Mouse (Mus musculus): ENCODE results near the gene Sdk2. TPM values are rescaled to one million over a fixed set of nuclear protein-coding genes. Genes with fewer than 3 reads are reported as not detected.
A peak's percentile ranks its signal among the peaks of the same experiment; 100 is the strongest.

Sdk2 gene
- total RNA-seq, 4 experiments from 2014 or later: 0.19 to 0.58 (median 0.48) TPM

DNA sequence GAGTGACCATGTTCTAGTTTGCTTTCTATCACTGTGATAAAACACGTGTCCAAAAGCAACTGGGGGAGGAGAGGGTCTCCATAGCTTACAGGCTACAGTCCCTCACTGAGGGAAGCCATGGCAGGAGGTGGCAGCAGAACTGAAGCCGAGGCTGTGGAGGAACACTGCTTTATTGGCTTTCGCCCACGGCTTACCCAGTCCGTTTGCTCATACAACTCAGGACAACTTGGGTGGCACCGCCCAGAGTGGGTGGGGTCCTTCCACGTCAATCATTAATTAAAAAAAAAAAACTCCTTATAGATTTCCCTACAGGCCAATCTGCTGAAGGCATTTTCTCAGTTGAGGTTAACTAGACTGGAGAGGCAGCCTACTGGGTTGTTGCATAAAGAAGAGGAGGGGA, 133.9 kb downstream of the Sdk2 start:
- no peak for DNase-seq (ENCODE audit: low spot score in 2 of 2)

DNA sequence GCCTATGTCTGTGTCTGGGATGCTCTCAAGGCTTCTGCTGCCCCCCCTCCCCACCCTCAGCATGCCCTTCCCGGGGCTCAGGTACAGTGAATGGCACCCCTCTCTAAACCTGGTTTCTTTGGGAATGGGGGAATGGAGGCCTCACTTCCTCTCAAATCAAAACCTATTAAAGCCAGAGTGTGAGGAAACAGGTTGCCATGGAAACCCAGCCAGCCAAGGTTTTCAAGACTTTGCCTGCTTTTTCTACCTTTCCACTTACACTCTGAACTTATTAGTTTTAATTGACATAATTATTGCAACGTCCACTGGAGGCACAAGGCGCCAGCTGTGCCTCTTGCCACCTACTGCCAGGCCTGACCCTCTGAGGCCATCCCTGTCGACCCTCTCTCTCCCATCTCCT, 135.1 kb downstream of the Sdk2 start:
- no peak for DNase-seq (ENCODE audit: low spot score in 2 of 2)

DNA sequence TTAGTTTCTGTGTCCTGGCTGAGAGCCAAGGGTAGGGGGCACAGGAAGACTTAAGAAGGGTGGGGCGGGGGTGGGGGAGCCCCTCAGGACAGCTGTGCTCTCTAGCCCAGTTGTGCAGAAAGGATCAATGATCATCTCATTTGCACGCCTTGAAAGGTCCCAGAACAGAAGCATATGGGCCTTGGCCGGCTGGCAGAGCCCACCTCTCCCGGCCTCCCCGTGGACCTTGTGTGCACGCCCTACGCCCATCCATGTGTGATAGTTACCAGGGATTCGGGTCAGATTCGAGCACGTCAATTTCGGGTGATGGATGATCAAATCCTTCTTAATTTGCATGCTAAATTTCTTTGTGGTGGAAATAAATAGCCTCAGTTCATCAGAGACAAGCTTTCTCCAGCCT, 136.7 kb downstream of the Sdk2 start:
- no peak for DNase-seq (ENCODE audit: low spot score in 2 of 2)

DNA sequence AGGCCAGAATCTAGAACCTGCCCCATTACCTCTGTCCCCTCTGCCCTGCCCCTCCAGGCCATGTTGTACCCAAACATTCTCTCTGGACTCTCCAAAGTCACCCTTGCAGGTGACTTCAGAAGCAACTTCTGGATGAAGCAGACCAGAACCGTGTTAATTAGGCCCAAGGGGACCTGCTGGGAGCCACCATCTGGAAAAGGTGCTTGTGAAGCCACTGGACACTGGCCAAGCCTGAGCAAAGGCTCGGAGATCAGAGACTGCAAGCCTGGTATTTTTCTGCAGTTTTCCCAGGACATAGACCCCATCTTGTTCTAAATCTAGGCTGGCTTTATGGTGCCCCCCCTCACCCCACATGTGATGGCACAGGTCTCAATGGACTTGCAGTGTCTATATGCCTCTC, 138.0 kb downstream of the Sdk2 start:
- DNase-seq (ENCODE audit: low spot score in 2 of 2): no peak

DNA sequence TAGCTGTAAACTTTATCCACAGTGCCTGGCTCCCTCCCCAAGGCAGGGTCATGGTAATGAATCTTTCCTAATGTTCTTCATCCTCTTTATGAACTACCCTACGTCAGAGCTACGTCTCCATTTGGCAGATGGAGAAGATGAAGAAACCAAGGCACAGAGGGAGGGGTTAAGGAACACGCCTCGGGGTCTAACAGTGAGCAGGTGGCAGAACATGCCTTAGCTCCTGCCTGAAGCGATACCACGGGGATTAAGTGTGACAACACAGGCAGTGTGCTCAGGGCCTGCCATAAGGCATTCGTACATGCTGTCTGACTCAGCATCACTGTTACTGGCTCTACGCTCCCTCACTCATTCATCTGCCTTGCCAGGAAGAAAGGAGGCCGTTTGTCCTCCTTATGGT, 138.6 kb downstream of the Sdk2 start:
- no peak for DNase-seq (ENCODE audit: low spot score in 2 of 2)

DNA sequence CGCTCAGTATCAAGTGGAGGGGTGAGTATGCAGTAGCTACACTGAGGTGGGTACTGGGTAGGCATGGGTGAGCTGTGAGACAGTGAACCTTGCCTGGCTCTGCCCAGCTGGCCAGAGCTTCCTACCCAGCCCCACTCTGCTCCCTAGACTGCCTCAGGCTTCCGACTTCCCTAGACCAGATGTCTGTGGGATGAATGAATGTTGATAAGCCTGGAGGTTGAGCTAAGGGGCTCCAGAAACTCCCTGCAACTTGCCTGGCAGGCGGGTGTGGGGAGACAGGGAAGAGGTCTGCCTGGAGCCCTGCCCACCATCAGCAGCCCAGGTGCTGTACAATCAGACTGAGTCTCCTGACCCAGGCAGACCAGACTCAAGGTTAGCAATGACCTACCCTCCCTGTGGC, 139.0 kb downstream of the Sdk2 start:
- DNase-seq (ENCODE audit: low spot score in 2 of 2): no peak

DNA sequence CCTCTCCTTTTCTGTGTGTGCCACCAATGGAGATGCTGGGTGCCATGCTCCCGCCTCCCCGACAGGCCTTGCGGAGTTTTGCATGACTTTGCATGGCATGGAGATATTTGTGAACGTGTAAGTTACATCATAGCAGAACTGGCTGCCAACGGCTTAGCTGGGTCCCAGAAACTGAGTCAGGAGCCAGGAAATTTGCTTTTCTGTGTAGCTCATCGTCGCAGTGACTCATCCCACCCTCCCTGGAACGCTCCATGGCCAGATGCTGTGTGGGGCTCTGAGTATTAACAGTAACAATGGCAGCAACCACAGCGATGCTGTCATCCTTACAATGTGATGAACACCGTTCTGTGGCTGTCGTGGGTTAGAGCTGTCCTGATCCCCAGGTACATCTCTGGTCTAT, 139.6 kb downstream of the Sdk2 start:
- DNase-seq (ENCODE audit: low spot score in 2 of 2): peak in 1 of 2 experiments; percentile 8

DNA sequence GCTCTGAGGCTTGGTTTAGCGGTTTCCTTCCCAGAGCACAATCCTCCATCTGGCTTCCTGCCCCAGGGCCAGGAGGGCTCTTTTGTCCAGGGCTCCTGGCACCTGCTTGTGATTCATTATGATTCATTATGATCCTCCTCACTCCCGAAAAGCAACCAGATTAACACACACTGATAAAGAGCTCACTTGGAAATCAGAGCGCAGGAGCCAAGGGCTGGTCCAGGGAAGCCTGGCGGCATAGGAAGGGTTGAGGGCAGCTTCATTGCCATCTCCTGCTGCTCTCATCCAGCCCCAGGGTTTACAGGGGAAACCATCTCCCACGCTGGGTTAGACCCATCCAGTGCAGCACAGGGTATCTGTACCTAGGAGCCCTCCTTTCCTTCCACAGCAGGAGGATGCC, 143.7 kb downstream of the Sdk2 start:
- no peak for DNase-seq (ENCODE audit: low spot score in 2 of 2)

DNA sequence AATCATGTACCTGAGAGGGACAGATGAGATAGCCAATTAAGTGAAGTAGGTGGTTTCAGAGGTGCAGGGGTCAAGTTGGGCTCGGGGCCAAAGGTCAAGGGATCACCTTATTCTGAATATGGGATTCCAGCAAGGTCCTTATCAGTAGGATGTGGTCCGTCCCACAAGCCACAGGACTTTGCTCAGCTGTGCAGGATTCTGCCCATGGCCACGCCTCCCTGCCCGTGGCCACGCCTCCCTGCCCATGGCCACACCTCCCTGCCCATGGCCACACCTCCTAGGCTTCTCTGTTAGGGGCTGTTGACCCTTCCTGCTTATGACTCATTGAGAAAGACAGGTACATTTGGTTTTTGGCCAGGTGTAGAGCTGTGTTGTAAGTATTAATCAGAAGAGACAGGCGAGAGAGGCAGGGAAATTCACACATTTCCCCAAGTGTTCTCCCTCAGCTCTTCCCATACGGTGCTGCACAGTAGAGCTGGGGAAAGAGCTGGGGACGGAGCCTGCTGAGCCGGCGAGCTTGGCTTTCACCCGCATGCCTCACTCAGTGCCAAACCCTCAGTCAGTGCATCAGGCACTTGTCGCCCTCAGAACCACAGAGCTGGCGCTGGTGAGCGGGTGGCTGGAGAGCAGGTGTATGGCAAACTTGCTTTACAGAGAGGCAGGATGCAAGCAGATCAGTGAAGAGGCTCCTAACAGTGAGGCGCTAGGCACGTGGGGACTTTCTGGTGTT, 163.6 kb downstream of the Sdk2 start:
- no peak for DNase-seq (ENCODE audit: low spot score in 2 of 2)

DNA sequence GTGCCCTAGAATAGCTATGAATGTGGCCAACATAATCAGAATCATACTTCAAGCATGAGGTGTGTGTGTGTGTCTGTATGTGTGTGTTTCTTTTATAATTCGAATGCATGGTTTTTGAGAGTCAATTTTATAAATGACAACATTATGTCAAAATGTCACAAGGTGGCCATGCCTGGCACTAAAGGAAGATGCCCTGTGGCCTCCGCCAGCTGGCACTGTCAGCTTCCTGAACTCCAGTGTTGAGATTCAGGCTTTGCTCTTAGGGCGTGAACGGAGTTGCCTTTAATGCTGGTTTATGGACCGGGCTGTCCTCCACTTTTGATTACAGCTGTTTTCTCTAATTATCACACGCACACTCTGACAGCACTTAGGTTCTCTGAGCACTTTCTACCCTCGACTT, 164.9 kb downstream of the Sdk2 start:
- no peak for DNase-seq (ENCODE audit: low spot score in 2 of 2)

DNA sequence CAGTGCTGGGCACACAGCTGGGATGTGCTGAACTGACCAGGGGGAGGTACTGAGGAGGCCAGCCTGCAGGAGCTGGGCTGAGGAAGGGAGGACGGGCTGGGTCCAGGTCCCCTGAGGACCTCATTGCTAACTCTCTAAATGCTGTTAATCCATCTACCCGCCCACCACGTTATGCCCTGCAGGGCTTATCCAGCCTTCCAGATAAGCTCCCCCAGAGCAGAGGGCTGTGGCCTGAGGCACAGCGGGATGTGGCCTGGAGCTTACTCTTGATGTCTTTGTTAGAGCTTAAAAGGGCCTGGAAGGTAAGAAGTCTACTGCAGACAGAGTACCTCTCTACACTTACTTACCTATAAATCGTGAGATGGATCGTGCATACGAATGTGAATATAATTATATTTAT, 168.2 kb downstream of the Sdk2 start:
- no peak for DNase-seq (ENCODE audit: low spot score in 2 of 2)

DNA sequence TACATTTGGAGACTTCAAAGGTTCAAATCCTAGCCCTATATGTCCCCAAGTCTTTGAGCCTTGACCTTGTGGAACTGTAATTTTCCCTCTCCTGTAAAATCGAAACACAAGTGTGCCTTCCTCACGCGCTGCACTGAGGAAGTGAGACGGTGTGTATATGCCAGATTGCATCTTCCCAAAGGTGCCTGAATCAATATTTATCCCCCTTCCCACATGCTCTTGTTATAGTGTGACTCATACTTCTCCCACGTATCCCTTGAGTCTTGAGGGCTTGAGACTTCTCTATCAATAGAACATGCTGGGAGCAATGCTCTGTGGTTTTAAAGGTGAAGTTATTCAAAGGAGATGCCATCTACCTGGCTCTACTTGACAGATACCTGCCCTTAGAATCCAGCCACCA, 170.8 kb downstream of the Sdk2 start:
- no peak for DNase-seq (ENCODE audit: low spot score in 2 of 2)

DNA sequence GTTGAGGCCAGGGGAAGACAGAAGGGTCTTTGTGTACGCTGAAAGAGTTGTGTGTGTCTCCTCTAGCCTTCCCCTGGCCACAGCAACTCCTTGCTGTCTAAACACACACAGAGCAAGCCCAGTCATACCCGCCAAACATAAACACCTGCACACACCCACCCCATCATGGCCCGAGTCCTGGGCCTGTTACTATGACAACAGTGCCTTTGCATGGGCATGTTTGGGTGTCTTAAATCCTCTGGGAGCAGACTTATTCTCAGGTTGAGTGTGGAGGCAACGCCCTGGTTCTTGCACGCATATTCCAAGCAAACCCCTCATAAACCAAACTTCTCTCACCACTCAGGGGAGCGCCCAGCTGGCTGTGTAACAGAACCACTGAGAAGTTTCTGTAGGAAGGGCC, 173.9 kb downstream of the Sdk2 start:
- DNase-seq (ENCODE audit: low spot score in 2 of 2): no peak

DNA sequence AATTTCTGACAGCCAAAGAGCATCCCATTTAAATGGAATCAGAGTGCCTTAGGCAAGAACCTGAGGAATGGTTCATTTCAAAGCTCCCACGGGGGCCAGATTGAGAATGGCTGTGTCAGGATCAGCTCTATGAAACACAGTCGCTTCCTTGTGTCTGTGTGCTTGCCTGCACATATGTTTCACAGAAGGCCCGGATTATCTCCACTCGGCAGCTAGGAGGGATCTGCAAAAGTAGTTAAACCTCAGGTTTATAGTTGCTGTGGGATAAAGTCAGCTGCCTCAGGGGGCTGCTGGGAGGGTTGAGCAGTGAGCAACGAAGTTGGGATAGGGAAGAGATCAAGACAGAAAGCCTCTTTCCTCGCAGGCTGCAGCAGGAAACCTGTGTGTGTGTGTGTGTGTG, 174.8 kb downstream of the Sdk2 start:
- DNase-seq (ENCODE audit: low spot score in 2 of 2): no peak

DNA sequence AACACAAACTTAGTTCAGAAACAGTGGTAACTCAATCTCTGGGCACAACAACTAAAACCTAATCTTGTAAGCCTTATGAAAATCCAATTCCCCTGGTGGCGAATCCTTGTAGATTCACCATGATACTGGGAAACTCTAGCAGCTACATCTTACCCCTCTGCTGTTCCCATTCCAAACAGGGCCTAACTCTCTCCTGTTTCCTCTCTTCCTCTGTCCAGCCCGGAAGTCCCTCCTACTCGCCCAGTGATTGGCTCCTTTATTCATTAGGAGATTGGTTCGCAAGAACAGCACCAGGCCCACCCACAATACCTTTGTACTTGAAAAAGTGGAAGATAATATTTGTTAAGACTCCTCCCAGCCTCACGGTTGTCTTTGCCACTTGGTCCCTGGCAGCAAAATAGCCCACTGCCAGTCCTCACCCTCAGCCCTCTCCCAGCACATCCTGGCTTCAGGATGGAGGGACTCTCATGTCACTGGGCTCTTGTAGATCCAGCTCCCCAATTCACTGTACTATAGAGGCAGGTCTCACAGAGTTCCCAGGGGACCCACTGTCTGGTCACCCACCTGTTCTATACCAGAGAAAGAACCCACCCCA, 178.6 kb downstream of the Sdk2 start:
- no peak for DNase-seq (ENCODE audit: low spot score in 2 of 2)

DNA sequence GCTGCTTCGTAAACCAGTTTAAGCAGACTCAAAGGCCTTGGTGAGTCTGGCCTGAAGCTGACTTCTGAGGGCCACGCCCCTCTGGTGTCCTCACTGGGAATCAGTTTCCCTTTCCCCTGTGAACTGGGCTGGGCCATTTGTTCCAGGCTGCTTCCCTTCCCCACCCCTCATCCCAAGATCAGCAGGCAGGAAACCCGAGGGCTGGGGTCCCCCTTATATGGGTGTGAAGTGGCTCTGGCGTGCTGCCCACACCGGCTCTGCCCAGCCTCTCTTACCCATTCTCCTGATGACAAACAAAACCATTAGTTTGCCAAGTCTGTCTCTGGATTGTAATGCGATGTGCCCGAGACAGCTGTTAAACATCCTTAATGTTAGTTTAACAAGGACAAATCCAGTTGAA, 180.5 kb downstream of the Sdk2 start:
- no peak for DNase-seq (ENCODE audit: low spot score in 2 of 2)

DNA sequence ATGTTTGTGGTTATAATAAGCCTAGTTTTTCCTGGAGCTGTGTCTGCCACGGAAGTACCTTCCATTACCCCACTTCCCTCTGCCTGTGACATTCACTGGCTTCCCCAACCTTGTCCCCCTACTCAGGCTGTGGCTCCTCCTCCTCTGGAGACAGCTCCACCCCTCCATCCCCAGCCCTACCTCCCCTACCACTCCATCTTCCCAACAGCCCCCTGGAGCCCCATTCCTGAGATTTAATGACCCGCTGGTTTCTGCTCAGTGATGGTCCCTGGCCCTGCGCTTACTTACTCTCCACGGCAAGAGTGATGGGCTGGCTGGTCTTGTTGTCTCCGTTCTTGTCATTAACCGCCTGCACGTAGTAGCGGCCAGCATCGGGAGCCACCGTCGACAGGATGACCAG, 181.9 kb downstream of the Sdk2 start:
- no peak for DNase-seq (ENCODE audit: low spot score in 2 of 2)

DNA sequence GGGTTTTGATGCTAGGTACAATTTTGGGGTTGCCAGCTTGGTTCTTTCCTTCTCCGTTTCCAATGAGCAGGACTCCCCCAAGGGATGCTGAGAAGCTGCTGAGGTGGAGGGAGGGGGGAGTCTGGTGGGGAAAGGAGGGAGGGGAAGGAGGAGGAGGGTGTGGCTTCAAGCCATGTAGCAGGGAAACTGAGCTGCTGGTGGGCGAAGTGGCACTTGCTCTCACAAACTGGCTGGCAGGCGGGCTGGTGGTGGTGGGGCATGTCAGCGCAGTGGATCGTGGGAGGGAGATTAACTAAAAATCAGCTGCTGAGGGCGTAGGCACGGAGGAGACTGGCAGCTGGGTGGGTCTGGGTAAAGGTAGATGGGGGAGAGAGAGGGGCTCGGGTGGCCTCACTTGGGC, 183.8 kb downstream of the Sdk2 start:
- DNase-seq (ENCODE audit: low spot score in 2 of 2): no peak

DNA sequence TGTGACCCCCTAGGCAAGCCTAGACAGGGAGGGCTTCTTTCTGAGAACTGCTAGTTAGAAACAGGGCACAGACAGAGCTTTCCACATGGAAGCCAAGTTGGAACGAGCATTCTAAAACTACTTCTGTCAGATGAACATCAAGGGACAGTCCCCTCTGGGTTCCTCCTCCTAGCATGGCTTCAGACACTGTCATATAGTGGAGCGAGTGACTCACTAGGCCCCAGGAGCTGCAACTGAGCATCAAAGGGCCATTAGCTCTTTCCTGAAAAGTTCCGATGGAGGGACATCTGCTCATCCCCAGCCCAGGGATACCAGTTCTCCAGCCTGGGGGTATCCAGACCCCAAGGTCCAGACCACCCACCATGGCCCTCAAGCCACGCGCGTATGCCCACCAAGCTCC, 185.0 kb downstream of the Sdk2 start:
- no peak for DNase-seq (ENCODE audit: low spot score in 2 of 2)

DNA sequence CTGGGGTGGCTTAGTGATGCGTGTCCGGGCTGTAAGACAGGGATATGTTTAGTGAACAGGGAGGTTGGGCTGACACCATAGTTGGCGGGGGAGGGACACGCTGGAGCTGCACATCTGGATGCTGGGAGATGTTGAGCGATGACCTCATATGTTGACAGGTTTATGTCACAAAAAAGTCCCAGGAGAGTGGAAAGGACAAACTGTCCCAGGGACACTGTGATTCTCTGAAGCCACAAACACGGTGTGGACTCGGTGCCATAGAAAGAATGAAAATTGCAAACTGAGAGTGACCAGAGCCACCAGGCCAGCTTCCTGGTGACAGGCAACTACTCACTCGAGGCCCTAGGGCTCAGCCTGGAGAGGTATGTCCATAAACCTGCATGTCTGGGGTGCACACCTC, 199.8 kb downstream of the Sdk2 start:
- DNase-seq (ENCODE audit: low spot score in 2 of 2): no peak

DNA sequence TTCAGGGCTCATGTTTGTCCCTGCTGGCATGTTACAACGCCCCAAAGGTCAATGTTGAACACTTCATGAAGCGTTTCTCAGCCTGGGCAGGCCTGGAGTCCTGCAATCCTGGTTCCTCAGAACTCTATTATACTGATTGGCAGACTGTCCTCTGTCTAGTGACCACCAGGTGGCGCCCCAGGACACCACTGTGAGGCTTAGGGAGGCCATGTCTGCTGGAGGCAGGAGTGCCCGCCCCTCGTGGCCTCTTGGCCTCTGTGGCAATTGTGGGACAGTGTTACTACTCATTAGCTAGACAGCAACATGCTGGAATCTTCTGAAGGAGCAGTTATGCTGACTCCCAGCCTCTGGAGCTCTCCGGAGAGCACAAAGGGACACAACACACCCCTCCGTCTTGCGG, 201.2 kb downstream of the Sdk2 start:
- DNase-seq (ENCODE audit: low spot score in 2 of 2): peak; percentile 55 to 72

DNA sequence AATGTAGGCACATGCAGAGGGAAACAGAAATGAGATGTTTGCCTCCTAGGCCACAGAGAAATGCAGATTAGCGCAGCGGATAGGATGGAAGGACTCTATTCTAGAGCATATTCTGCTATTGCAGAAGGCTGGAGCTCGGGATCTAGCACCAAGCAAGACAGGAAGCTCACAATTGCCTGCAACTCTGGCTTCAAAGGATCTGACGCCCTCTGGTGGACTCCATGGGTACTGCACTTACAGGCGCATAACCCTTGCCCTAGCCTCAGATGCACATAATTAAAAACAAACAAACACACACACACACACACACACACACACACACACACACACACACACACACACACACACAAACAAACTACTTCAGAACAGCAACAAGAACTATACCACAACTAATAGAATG, 203.4 kb downstream of the Sdk2 start:
- no peak for DNase-seq (ENCODE audit: low spot score in 2 of 2)

DNA sequence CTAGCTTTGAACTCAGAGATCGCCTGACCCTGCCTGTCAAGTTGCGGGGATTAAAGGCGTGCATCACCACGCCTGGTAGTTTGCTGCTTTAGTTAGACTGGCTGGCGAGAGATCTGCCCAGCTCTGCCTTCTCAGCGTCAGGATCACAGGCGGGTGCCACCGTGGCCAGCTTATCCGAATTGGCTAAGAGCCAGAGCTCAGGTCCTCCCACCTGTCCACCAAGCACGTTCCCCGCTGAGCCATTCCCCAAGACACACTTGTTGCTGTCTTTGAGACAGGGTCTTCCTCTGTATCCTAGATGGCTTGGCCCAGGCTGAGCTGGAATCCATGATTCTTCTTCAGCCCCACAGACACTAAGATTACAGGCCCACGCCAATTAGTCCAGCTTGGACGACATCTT, 211.2 kb downstream of the Sdk2 start:
- DNase-seq (ENCODE audit: low spot score in 2 of 2): no peak

DNA sequence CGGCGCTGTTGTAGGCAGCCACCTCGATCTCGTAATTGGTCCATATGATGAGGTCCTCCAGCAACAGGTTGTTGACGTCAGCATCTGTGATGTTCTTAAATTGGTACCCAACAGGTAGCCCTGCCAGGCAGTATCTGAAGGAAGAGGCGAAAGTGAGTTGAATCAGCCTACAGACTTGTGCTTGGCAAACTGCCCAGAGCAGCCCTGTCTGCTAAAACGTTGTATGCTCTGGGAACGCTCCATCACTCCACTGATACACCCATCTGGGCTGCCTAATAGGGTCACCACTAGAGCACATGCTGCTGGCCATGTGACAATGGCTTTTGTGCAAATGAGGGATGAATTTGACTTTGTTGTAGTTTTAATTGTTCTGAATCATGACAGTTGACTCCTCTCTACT, 215.1 kb downstream of the Sdk2 start:
- DNase-seq (ENCODE audit: low spot score in 2 of 2): no peak
